Mouse (Mus musculus) adrenal gland (tissue): ENCODE data around the gene Kcmf1.
"Not testable (repeated sequence)": the region's sequence is repeated elsewhere in the genome, so short reads cannot be mapped to it uniquely, and the experiment has no call there.

Source experiments
- intact Hi-C: fragments of 180-260 bp; cut with DNase I; formaldehyde crosslinking; loops from one replicate; pipeline ENCODE4 v1.15.1; 2025

Kcmf1 gene

DNA sequence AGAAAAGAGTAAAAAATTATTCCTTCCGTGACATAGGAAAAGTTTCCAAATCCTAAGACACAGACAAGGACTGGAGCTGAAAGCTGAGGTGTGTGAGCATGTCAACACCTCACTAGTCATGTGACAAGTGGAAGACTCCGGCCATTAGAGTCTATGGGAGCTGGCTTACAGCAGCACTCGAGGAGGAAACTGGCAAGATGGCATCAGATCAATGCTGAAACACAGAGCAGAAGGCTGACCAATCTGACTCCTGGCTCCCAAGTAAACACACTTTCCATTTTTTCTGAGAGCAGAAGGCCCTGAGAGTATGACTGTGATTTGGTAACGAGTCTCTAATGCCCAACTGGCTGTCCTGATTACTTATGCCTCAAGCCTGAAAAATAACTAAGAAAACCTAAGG, 47.6 kb downstream of the Kcmf1 start:
- intact Hi-C loops: loop anchor here (5.0 kb wide), 1 partner anchor 45 kb away; the partner anchor contains the start of gene Kcmf1

DNA sequence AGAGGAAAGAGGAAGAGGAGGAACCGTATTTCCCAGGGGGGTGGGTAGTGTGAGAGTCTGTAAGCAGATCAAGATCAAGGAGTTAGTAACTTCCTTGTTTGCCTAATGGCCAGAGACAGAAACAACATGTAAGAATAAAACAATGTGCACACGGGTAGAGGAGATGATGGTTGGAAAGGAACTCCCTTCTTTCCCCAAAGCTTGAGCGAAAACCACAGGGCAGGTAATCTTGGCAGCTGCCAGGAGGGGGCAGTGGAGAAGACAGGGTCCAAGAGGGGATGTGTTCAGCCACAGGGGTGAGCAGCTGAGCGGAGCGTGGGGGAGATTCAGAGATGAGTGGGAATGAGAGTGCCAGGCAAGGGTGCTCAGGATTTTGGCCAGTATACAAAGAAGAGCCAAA, 48.1 kb downstream of the Kcmf1 start:
- intact Hi-C loops: loop anchor here (5.0 kb wide), 1 partner anchor 46 kb away; the partner anchor contains the start of gene Kcmf1

DNA sequence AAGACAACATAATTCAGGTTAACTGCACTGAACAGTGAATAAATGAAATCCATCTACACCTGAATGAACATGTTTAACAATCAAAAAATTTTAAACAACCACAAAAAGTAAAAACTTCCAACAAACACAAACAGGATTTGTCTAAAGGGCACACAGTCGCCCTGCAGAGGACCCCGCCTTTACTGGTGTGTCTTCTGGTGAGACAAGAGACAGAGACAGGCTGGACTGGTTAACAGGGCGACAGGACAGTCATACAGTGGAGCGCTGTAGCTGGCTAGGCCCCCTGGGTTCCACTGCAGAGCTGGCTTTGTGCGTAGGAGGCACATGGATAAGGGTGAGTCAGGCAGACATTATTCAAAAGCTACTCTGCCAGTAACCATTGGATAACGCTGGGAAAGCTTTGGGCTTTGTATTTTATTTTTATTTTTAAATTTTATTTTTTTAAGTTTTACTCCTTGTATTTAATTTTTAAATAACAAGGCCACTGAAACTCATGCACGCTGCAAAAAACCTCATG, 57.7 kb downstream of the Kcmf1 start:
- intact Hi-C loops: no loop called here

DNA sequence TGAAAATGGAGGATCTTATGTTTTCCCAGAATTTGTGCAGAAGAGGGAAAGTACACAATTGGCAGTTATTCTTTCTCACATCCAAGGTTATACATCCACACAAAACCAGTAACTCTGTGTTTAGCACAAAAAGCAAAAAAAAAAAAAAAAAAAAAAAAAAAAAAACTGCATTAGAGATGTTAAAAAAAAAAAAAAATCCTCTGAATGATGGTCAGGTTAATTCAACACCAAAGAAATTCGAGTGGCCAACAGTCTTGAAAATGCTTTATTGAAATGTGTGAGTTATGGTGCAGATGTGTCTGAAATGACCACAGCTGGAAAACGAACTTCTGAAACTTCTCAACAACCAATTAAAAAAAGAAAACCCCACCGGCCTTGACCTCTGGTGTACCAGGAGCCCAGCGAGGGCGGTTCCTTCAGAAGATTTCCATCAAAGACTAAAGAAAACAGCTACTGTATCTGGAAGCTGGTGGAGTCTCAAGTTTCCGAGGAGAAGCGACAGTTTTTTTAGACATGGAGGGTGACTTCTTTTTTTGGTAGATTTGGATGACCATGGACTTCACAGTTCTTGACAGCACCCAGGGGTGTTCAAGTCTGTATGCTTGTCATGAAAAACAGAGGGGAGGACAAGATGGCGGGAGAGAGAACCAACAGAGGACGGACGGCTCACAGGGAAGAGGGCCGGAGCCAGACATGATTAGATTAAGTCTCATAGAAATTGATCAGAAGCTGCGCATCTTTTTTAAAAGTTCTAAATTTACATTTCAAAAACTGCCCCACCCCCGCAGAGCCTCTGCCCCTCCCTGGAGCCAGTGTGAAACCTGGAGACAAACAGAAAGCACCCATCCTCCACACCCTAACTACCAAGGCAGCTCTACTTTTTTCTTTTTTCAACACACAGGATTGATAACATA, 58.7 kb downstream of the Kcmf1 start:
- intact Hi-C loops: no loop called here

DNA sequence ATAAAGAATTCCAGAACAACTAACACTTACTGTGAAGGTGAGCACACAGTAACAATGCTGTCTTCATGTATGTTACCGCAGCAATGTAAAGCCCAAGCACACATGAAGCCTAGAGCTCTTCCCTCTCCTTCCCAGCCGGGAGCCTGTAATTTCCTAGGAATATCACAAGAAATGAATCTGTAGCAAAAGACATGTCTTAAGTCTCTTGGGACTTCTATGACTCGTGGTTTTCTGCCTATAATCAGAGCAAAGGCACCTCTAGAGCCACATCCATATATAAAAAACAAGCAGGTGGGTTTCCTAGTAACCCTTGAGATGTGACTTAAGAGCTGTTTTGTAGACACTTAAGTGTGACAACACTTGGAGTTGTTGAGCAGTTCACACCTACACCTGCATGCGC, 62.0 kb downstream of the Kcmf1 start:
- intact Hi-C loops: no loop called here

DNA sequence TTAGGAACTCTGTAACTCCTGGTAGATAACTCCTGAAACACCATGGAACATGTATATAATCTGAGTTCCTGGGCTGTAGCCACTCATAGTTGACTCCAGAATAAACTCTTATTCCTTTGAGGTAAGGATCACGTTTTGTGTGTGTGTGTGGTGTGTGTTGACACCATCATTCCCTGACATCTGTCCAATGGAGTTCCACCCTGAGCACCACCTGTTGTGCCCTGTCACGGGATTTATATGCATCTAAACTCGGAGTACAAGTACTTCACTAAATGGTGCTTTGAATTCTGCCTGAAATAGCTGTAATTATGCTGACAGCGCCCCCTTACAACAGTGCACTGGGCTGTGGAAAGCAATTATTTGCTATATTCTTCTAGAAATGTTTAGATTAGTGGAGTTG, 65.3 kb downstream of the Kcmf1 start:
- intact Hi-C loops: loop anchor here (5.0 kb wide), 1 partner anchor 197 kb away; no protein-coding TSS in a partner anchor

DNA sequence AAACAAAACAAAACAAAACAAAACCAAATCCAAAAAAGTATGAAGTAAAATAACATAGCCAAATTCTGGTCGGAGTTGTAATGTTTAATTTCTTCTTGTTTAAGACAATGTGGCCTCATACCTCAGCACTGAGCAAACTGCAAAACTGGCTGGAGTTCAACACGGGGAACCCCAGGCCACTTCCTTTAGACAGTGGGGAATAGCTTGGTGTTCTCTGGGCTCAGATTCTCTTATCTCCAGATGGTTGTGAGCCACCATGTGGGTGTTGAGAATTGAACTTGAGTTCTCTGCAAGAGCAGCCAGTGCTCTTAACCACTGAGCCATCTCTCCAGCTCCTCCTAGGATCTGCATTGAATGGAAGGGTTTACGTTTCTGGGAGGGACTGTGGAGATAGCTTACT, 67.9 kb downstream of the Kcmf1 start:
- intact Hi-C loops: loop anchor here (5.0 kb wide), 1 partner anchor 195 kb away; no protein-coding TSS in a partner anchor

DNA sequence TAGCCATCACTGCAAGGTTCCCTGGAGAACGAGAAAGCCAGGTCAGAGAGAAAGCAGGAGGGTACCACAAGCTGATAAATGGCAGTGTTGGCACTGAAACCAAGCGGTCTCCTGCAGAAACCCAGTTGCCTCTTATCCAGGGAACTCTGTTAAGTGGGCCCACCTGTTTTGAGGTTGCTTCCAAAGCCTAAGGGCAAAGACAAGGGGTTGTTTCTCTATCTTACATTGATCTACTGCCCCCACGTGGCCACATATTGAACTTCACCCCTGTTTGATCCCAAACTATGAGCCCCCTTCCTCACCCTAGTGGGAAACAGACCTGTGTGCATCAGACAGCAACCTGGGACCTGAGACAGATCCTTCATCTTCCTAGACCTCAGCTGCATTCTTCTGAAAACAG, 68.5 kb downstream of the Kcmf1 start:
- intact Hi-C loops: loop anchor here (5.0 kb wide), 1 partner anchor 194 kb away; no protein-coding TSS in a partner anchor

DNA sequence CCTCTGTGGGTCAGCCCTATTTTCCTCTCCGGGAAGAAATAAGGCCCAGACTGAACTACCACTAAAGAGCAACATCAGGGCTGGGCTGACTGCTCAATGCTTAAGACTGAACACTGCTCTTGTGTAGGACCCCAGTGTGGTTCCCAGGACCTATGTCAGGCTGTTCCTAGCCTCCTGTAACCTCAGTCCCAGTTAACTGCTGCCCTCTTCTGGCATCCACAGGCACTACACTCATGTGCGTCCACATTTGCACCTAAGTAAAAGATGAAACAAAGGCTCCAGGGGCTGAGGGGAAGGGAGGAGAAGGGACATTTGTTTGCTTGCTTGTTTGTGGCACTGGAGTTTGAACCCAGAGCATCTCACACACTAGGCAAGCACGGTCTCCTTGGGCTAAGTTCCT, 70.9 kb downstream of the Kcmf1 start:
- intact Hi-C loops: no loop called here

DNA sequence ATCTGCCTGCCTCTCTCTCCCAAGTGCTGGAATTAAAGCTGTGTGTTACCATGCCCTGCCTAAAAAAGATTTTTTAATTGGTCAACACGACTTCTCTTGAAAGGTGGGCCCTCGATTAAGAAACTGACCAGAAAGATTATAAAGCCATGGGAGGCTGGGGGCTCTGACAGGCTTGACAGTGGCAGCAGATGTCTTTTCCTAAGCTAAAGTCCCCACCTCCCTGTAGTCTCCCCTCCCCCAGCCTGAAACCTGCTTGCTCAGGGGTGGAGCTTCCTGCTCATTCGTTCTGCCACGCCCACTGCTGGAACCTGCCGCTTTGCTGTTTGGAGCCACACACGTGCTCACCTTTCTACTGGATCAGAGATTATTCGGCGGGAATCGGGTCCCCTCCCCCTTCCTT, 71.7 kb downstream of the Kcmf1 start:
- intact Hi-C loops: not testable (repeated sequence)

DNA sequence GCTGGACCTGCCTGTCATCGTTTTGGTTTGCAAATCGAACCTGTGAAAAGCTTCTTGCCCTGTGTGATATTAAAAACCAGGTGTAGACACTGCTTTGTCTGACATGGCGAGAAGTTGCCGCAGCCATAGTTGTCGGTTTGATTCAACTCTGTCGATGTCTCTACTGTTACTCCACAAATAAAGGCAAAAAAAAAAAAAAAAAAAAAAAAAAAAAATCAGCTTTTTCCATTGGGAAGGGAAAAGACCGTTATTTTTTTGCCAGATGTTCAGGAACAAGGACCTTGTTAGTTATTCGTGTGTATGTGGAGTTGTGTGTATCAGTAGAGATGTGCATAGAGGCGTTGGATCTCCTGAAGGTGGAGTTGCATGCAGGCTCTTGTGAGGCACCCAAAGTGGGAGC, 74.0 kb downstream of the Kcmf1 start:
- intact Hi-C loops: no loop called here

DNA sequence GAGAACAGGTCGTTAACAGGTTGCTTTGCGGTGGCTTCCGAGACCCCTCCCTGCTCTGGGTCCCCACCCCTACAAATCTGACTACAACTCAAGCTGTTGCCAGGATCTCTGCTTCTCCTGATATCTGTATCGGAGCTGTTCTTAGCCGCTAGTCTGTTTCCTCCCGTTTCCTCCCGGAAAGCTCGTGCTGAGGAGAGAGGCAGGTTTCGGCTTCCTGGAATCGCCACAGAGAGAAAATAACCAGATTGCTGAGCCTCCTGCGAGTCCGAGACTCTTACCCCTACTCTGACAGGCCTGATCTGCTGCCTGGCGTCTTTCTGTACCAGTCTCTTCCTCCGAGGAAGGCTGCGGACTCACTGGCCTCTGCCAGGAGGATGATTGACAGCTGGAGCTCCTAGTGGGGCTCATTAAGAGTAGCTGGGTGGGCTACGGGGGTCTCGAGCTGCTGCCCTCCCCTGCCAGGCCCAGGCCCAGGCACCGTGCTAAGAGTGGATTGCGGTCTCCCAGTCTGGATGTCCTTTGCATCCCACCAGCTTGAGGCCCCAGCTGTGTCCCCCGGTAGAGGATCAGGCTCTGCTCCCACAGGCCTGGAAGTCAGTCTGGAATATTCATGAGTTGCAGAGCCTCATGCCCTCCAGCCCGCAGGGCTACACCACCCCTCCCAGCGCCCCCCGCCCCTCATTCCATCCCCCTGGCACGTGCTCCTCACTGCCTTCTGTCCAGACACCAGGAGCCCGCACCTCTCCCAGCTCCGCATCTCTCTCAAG, 74.6 kb downstream of the Kcmf1 start:
- intact Hi-C loops: no loop called here

DNA sequence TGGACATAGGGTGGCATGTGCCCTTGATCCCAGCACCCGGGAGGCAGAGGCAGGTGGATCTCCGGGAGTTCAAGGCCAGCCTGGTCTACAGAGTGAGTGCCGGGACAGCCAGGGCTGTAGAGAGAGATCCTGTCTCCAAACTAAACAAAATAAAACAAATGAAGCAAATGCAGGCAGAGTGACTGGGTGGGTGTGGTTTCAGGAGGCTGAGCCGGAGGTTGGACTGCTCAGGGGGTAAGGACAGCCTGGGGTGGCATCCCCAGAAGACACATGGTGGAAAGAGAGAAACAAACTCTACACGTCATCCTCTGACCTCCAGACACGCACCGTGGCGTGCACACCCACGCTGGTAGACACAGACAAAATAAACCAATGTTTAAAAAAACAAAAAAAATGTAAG, 86.3 kb downstream of the Kcmf1 start:
- intact Hi-C loops: no loop called here

DNA sequence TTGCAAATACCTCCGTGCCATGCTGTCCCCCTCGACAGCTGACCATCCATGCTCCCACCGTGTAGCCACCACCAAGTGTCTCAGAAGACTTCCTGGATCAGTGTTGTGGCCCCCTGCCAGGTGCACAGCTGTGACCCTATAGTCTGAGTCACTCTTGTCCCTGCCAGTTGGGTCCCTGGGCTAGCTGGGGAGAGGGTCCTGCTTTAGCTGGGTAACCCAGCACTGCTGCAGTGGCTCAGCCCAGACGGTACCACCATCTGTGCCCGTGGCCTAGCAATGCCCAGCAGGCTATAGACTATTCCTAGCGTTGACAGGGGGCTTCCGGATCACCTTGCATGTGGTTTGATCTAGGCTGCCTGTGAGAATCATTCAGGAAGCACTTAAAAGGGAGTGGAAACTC, 89.5 kb downstream of the Kcmf1 start:
- intact Hi-C loops: no loop called here

DNA sequence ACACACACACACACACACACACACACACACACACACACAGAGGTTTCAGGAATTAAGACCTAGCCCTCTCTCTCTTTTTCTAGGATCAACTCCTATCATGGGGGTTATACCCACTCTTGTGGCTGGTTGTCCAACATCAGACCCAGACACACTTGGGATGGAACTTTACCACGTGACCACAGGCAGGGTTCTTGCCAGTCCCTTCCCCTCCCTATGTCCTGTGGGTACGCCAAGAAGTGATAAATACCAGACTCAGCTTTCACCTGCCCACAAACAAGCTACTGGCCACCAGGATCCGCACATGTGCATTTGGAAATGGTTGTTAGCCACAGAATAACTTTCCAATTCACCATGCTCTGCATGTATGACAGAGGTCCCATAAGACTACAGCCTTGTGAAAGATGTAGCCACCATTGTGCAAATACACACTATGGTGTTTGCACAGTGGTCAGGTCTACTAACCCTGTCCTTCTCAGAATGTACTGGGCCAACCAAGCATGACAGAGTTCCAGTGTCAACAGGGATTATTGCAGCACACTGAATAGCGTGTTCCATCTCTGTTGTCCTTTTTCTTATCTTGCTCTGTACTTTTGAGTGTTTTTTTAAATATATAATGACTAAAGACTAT, 90.1 kb downstream of the Kcmf1 start:
- intact Hi-C loops: no loop called here

DNA sequence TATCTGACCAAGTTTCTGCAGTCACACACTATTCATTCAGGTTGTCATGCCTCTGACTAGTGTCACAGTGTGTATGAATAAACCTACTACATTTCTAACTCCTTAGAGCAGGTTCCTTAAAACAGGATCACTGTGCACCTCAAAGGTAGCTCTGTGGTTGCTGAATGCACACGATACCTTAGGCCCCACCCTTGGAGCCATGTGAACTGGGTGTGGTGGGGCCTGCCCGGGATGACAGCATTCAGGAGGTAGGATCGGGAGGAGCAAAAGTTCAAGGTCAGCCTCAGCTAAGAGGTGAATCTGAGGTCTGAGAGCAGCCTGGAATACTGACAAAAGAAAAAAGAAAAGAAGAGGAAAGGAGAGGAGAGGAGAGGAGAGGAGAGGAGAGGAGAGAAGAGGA, 91.4 kb downstream of the Kcmf1 start:
- intact Hi-C loops: no loop called here

DNA sequence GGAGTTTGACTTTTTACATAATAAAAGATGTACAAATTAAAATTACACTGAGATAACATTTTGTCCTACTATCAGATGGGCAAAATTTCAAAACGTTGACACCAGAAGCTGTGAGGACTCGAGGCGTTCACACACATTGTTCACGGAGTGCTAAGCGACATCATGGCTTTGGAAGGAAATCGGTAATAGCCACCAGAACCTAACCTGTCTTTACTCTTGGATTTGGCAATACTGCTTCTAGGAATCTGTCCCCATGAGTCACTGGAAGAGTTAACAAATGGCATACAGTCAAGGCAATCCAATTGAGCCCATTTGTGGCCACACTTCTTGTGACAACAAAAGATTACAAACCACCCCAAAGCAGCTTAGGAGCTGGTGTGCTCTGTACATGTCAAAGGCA, 96.1 kb downstream of the Kcmf1 start:
- intact Hi-C loops: no loop called here

DNA sequence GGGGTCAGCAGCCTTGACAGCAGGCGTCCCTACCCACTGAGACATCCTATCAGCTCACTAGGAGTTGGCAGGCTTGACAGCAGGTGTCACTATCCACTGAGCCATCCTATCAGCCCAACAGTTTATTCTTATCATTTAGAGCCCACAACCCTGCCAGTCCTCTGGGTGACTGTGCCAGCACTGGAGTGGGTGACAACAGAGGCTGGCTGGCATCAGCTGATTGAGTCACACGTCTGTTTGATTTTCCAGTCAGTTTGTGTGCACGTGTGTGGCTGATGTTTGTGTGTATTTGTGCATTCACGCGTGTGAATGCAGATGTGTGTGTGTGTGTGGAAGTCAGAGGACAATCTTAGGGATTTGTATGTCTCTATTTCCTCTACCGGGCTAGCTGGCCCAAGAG, 97.7 kb downstream of the Kcmf1 start:
- intact Hi-C loops: no loop called here

DNA sequence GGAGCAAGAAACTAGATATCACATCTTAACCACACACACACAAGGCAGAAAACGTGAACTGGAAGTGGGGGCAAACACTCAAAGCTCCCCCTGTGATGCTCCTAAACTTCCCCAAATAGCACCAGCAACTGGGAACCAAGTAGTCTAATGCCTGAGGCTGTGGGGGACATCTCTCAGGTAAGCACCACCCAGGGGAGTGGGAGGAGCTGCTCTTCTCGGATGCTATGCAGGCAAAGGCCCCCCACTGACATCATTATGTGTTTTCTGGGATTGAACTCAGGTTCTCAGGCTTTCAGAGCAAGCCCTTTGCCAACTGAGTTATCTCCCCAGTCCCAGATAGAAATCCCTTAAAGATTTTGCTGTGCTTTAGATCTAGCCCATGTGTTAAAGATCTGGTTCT, 99.1 kb downstream of the Kcmf1 start:
- intact Hi-C loops: no loop called here

DNA sequence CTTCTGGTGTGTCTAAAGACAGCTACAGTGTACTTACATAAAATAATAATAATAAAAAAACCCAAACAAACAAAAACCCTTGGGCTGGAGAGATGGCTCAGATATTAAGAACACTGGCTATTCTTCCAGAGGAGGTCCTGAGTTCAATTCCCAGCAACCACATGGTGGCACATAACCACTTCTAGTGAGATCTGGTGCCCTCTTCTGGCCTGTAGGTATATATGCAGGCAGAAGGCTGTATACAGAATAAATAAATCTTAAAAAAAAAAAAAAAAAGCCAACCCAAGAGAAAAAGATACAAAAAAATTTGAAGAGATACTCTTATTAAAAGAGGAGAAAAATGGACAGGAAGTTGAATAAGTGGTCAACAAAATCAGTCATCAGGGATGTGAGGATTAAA, 102.0 kb downstream of the Kcmf1 start:
- intact Hi-C loops: no loop called here

DNA sequence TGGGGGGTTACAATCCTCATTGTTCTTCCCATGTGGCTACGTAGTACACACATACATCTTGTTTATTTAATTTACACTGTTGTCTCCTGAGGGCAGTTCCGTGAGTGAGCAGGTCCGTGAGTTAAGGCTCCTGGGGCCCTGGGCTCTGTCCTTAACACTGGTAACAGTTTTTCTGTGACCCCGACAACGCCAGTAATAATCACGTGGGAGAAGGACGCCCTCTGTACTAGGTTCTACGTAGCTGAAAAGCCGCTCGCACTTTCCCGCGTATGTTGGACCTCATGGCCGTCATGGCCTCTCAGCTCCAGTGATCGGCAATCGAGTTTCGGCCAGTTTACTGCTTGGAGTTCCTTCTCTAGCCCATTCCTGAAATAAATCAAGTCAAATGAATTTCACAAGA, 104.3 kb downstream of the Kcmf1 start:
- intact Hi-C loops: no loop called here

DNA sequence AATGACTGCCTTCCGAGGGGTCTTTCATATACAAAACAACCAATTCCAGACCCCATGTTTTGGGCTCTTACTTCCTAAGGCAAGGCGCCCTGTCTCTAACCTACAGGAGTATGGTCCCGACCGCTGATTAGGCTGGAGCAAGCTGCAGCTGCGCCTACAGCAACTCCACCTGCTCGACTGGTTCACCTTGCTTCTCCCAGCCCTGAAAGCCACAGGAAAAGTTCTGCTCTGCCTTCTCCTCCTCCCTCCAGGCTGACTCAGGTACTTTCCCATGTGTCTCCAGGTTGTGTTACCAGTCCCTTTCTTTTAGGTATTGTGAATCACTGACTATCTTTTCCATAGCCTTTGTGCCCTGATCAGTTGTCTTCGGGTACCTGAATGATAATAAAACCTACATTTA, 104.9 kb downstream of the Kcmf1 start:
- intact Hi-C loops: no loop called here
